Mouse (Mus musculus) midbrain, embryonic 15.5 days (tissue): ENCODE measurements around the gene Ston2. TPM values are rescaled to one million over a fixed set of nuclear protein-coding genes. Genes with fewer than 3 reads are reported as not detected.

Experiments used
- ATAC-seq: fragments of 200-750 bp; cut with Nextera tagmentation; replicated peaks from 2 replicates; pipeline ENCODE4 v1.8.0; 2017; ENCODE audit warnings: moderate TSS enrichment
- H3K27ac ChIP-seq: fragments of 300-500 bp; sonication (generic); 2 replicates; pipeline ENCODE4 v1.5.1; 2015; ENCODE audit warnings: mild to moderate bottlenecking, inconsistent platforms
- H3K27me3 ChIP-seq: fragments of 300-500 bp; sonication (generic); replicated peaks from 2 replicates; pipeline ENCODE4 v1.6.1; 2015; ENCODE audit warnings: inconsistent platforms
- H3K36me3 ChIP-seq: fragments of 300-500 bp; sonication (generic); replicated peaks from 2 replicates; pipeline ENCODE4 v1.6.1; 2015; ENCODE audit warnings: inconsistent platforms
- H3K4me1 ChIP-seq: fragments of 300-500 bp; sonication (generic); 2 replicates; pipeline ENCODE4 v1.6.1; 2015; ENCODE audit warnings: inconsistent platforms
- H3K4me2 ChIP-seq: fragments of 300-500 bp; sonication (generic); 2 replicates; pipeline ENCODE4 v1.6.1; 2015; ENCODE audit warnings: inconsistent platforms, mild to moderate bottlenecking, moderate library complexity
- H3K4me3 ChIP-seq: fragments of 300-500 bp; sonication (generic); 2 replicates; pipeline ENCODE4 v1.5.1; 2015; ENCODE audit warnings: mild to moderate bottlenecking, inconsistent platforms
- H3K9ac ChIP-seq: fragments of 300-500 bp; sonication (generic); 2 replicates; pipeline ENCODE4 v1.6.1; 2015; ENCODE audit warnings: mild to moderate bottlenecking, inconsistent platforms
- H3K9me3 ChIP-seq: fragments of 300-500 bp; sonication (generic); 2 replicates; pipeline ENCODE4 v1.6.1; 2016; ENCODE audit warnings: inconsistent platforms
- WGBS: fragments of 180-500 bp; shearing (Covaris S2); methylation state at CpG from one replicate; pipeline ENCODE4 v1.1.7; 2015; ENCODE audit warnings: mixed read lengths; 5-methylcytosine and 5-hydroxymethylcytosine counted together
- polyA plus RNA-seq: library from polyadenylated mRNA; unstranded; fragments of >200 nt; fragmentation: Nextera tagmentation; extraction: Ambion mirVana; gene quantifications from 2 replicates; pipeline ENCODE4 v1.2.1, GENCODE M21; 2015

Ston2 gene
- polyA plus RNA-seq, 1 experiment from 2014 or later: 5.5 TPM

- Histone ChIP-seq H3K4me1 (no peaks in the 10 kb centered on the region), H3K4me2 (no peak overlapping the region), H3K9ac (no peak overlapping the region), H3K9me3 (no peaks in the 10 kb centered on the region), H3K4me3 (no peak overlapping the region), H3K27me3 (no peaks in the 10 kb centered on the region), H3K27ac (no peak overlapping the region), H3K36me3 (no peaks in the 10 kb centered on the region)
- 71% methylated on average over 5 of the region's 5 CpGs for WGBS
- no peak for ATAC-seq
Measured at GRCm38 (mm10) chr12:91709232-91709631, 79.0 kb downstream of the Ston2 start.

GRCm38 (mm10) chr12:91707807-91708206 is 80.4 kb downstream of the Ston2 start:
- Histone ChIP-seq H3K36me3 (no peaks in the 10 kb centered on the region), H3K27ac (no peak overlapping the region), H3K4me2 (no peak overlapping the region), H3K9ac (no peak overlapping the region), H3K9me3 (no peaks in the 10 kb centered on the region), H3K27me3 (no peaks in the 10 kb centered on the region), H3K4me3 (no peak overlapping the region), H3K4me1 (no peaks in the 10 kb centered on the region)
- no peak for ATAC-seq
- WGBS: 82% methylated on average over 4 of the region's 4 CpGs

- no peaks in the 10 kb centered on the region for H3K9me3 ChIP-seq
- no peak for ATAC-seq
- H3K4me3 ChIP-seq: no peak overlapping the region
- H3K27me3 ChIP-seq: no peaks in the 10 kb centered on the region
- H3K4me1 ChIP-seq: no peaks in the 10 kb centered on the region
- H3K9ac ChIP-seq: no peak overlapping the region
- H3K27ac ChIP-seq: no peak overlapping the region
- H3K36me3 ChIP-seq: no peaks in the 10 kb centered on the region
- WGBS: 87% methylated on average over 5 of the region's 5 CpGs
- no peak overlapping the region for H3K4me2 ChIP-seq
Measured at GRCm38 (mm10) chr12:91703533-91703932, 84.7 kb downstream of the Ston2 start.

- ATAC-seq: no peak
- H3K4me3 ChIP-seq: no peak overlapping the region
- no peaks in the 10 kb centered on the region for H3K36me3 ChIP-seq
- no peak overlapping the region for H3K4me2 ChIP-seq
- H3K9me3 ChIP-seq: no peaks in the 10 kb centered on the region
- H3K27ac ChIP-seq: no peak overlapping the region
- H3K9ac ChIP-seq: no peak overlapping the region
- WGBS: 91% methylated on average over 5 of the region's 5 CpGs
- H3K27me3 ChIP-seq: no peaks in the 10 kb centered on the region
- no peaks in the 10 kb centered on the region for H3K4me1 ChIP-seq
Measured at GRCm38 (mm10) chr12:91702829-91703228, 85.4 kb downstream of the Ston2 start.

- Histone ChIP-seq H3K4me1 (no peaks in the 10 kb centered on the region), H3K27me3 (no peaks in the 10 kb centered on the region), H3K9me3 (no peaks in the 10 kb centered on the region), H3K36me3 (no peaks in the 10 kb centered on the region), H3K4me3 (no peak overlapping the region), H3K9ac (no peak overlapping the region), H3K27ac (no peak overlapping the region), H3K4me2 (no peak overlapping the region)
- WGBS: 92% methylated on average over 7 of the region's 7 CpGs
- ATAC-seq: no peak
Measured at GRCm38 (mm10) chr12:91699451-91700141, 88.6 kb downstream of the Ston2 start.

GRCm38 (mm10) chr12:91696231-91696630 is 92.0 kb downstream of the Ston2 start:
- ATAC-seq: no peak
- no peak overlapping the region for H3K4me3 ChIP-seq
- H3K27ac ChIP-seq: no peak overlapping the region
- no peaks in the 10 kb centered on the region for H3K27me3 ChIP-seq
- no peak overlapping the region for H3K4me2 ChIP-seq
- H3K4me1 ChIP-seq: no peaks in the 10 kb centered on the region
- 79% methylated on average over 4 of the region's 4 CpGs for WGBS
- H3K9me3 ChIP-seq: no peaks in the 10 kb centered on the region
- H3K9ac ChIP-seq: no peak overlapping the region
- H3K36me3 ChIP-seq: no peaks in the 10 kb centered on the region

- 0 out of 2 replicates have a peak, but pooled peaks have one; percentile 14 for ATAC-seq
- H3K27ac ChIP-seq: no peak overlapping the region
Measured at GRCm38 (mm10) chr12:91695761-91696160, 92.4 kb downstream of the Ston2 start.

GRCm38 (mm10) chr12:91694748-91695147 is 93.4 kb downstream of the Ston2 start:
- H3K9ac ChIP-seq: no peak overlapping the region
- no peaks in the 10 kb centered on the region for H3K9me3 ChIP-seq
- no peak overlapping the region for H3K4me2 ChIP-seq
- no peak for ATAC-seq
- no peaks in the 10 kb centered on the region for H3K4me1 ChIP-seq
- no peaks in the 10 kb centered on the region for H3K36me3 ChIP-seq
- H3K27ac ChIP-seq: no peak overlapping the region
- H3K27me3 ChIP-seq: no peaks in the 10 kb centered on the region
- H3K4me3 ChIP-seq: no peak overlapping the region
- WGBS: 87% methylated on average over 4 of the region's 4 CpGs

More at GRCm38 (mm10) chr12:91695761-91696160, 92.4 kb downstream of the Ston2 start:
- 48% methylated on average over 4 of the region's 4 CpGs for WGBS
- no peak overlapping the region for H3K9ac ChIP-seq
- H3K27me3 ChIP-seq: no peaks in the 10 kb centered on the region
- no peaks in the 10 kb centered on the region for H3K4me1 ChIP-seq
- no peaks in the 10 kb centered on the region for H3K36me3 ChIP-seq
- no peaks in the 10 kb centered on the region for H3K9me3 ChIP-seq
- H3K4me3 ChIP-seq: no peak overlapping the region
- H3K4me2 ChIP-seq: no peak overlapping the region

GRCm38 (mm10) chr12:91693566-91693965 is 94.6 kb downstream of the Ston2 start:
- Histone ChIP-seq H3K36me3 (no peaks in the 10 kb centered on the region), H3K4me2 (no peak overlapping the region), H3K4me1 (no peaks in the 10 kb centered on the region), H3K9me3 (no peaks in the 10 kb centered on the region), H3K9ac (no peak overlapping the region), H3K27me3 (no peaks in the 10 kb centered on the region), H3K27ac (no peak overlapping the region), H3K4me3 (no peak overlapping the region)
- WGBS: 85% methylated on average over 7 of the region's 7 CpGs
- ATAC-seq: no peak

GRCm38 (mm10) chr12:91692991-91693390 is 95.2 kb downstream of the Ston2 start:
- Histone ChIP-seq H3K4me1 (no peaks in the 10 kb centered on the region), H3K36me3 (no peaks in the 10 kb centered on the region), H3K9me3 (no peaks in the 10 kb centered on the region), H3K27ac (no peak overlapping the region), H3K27me3 (no peaks in the 10 kb centered on the region), H3K4me2 (no peak overlapping the region), H3K4me3 (no peak overlapping the region), H3K9ac (no peak overlapping the region)
- ATAC-seq: no peak
- 88% methylated on average over 3 of the region's 3 CpGs for WGBS

- 0 out of 2 replicates have a peak, but pooled peaks have one; percentile 25 for ATAC-seq
- H3K4me3 ChIP-seq: no peak overlapping the region
- peak overlapping the region; percentile 71; the same call in 1 of the 2 replicates for H3K27ac ChIP-seq
- H3K27me3 ChIP-seq: no peaks in the 10 kb centered on the region
- H3K9ac ChIP-seq: no peak overlapping the region
- H3K36me3 ChIP-seq: no peaks in the 10 kb centered on the region
- 16% methylated on average over 13 of the region's 13 CpGs for WGBS
- H3K4me1 ChIP-seq: peaks cover 33% of the 10 kb centered on the region
- peak overlapping the region; percentile 21; the same call in 1 of the 2 replicates for H3K4me2 ChIP-seq
- H3K9me3 ChIP-seq: no peaks in the 10 kb centered on the region
Measured at GRCm38 (mm10) chr12:91685674-91686290, 102.4 kb downstream of the Ston2 start.

GRCm38 (mm10) chr12:91684840-91685415 is 103.3 kb downstream of the Ston2 start:
- H3K27ac ChIP-seq: peak overlapping the region; percentile 71
- H3K9ac ChIP-seq: no peak overlapping the region
- no peak overlapping the region for H3K4me3 ChIP-seq
- no peaks in the 10 kb centered on the region for H3K27me3 ChIP-seq
- no peaks in the 10 kb centered on the region for H3K9me3 ChIP-seq
- no peaks in the 10 kb centered on the region for H3K36me3 ChIP-seq
- peaks cover 38% of the 10 kb centered on the region for H3K4me1 ChIP-seq
- 14% methylated on average over 11 of the region's 11 CpGs for WGBS
- peak; percentile 69 for ATAC-seq
- peak overlapping the region; percentile 40 for H3K4me2 ChIP-seq
